34 mouse cellular contexts compared by ENCODE assay signal in genomic region chr10:12630933-12631332, GRCm38 (mm10).
"Had no signal": no experiment of that assay in that cellular context is flagged by ENCODE, and none has a peak within 500 bp of the region (broad histone marks: within the 10 kb centered on the region; RNA-seq: fewer than 3 reads in every experiment).

No protein-coding gene starts in this region.

- H3K27ac ChIP-seq: heart, embryonic 13.5 days; heart, embryonic 15.5 days; hindbrain, embryonic 10.5 days; hindbrain, embryonic 12.5 days; hindbrain, embryonic 13.5 days; hindbrain, embryonic 14.5 days; hindbrain, embryonic 15.5 days; hindbrain, postnatal 0 days; intestine, embryonic 15.5 days; kidney, embryonic 15.5 days; kidney, postnatal 0 days; layer of hippocampus, adult 2 months; left cerebral cortex, adult 2 months had no signal

- H3K9ac ChIP-seq: heart, embryonic 12.5 days; heart, embryonic 13.5 days; heart, embryonic 15.5 days; hindbrain, embryonic 12.5 days; hindbrain, embryonic 13.5 days; hindbrain, embryonic 14.5 days; hindbrain, embryonic 15.5 days; intestine, embryonic 15.5 days; kidney, embryonic 15.5 days had no signal

- H3K4me2 ChIP-seq: heart, embryonic 12.5 days; heart, embryonic 13.5 days; heart, embryonic 15.5 days; hindbrain, embryonic 12.5 days; hindbrain, embryonic 13.5 days; hindbrain, embryonic 14.5 days; hindbrain, embryonic 15.5 days; intestine, embryonic 15.5 days; kidney, embryonic 15.5 days had no signal

- H3K4me3 ChIP-seq: heart, embryonic 12.5 days; heart, embryonic 13.5 days; heart, embryonic 15.5 days; hindbrain, embryonic 10.5 days; hindbrain, embryonic 12.5 days; hindbrain, embryonic 13.5 days; hindbrain, embryonic 15.5 days; intestine, embryonic 15.5 days; kidney, embryonic 15.5 days; layer of hippocampus, adult 2 months; left cerebral cortex, adult 2 months had no signal

- DNase-seq: heart, postnatal 10 days; heart, postnatal 14 days; heart, postnatal 36 days; heart, postnatal 4 days; kidney, adult 11 months; kidney, adult 18-20 months; kidney, adult 2 months; kidney, adult 8-10 months; kidney, adult 9 months; kidney, postnatal 10 days; kidney, postnatal 14 days; kidney, postnatal 25 days; kidney, postnatal 36 days; kidney, postnatal 4 days; layer of hippocampus, adult 9-11 months; layer of hippocampus, postnatal 36 days had no signal

- H3K27me3 ChIP-seq: heart, embryonic 12.5 days; heart, embryonic 13.5 days; heart, embryonic 15.5 days; hindbrain, embryonic 12.5 days; hindbrain, embryonic 13.5 days; hindbrain, embryonic 15.5 days; intestine, embryonic 15.5 days; kidney, embryonic 15.5 days had no signal

- ATAC-seq: hindbrain, embryonic 16.5 days; hindbrain, postnatal 0 days; inflammation-experienced regulatory T-cells, adult 6 months; intestine, embryonic 15.5 days; intestine, embryonic 16.5 days; intestine, postnatal 0 days had no signal

- H3K36me3 ChIP-seq: hindbrain, embryonic 12.5 days; hindbrain, embryonic 13.5 days; hindbrain, embryonic 15.5 days; intestine, embryonic 15.5 days had no signal

- H3K4me1 ChIP-seq: heart, embryonic 12.5 days; heart, embryonic 13.5 days; heart, embryonic 15.5 days; hindbrain, embryonic 10.5 days; hindbrain, embryonic 12.5 days; hindbrain, embryonic 13.5 days; hindbrain, embryonic 15.5 days; intestine, embryonic 15.5 days; kidney, embryonic 15.5 days had no signal

- H3K9me3 ChIP-seq: heart, embryonic 12.5 days; heart, embryonic 13.5 days; heart, embryonic 15.5 days; hindbrain, embryonic 10.5 days; hindbrain, embryonic 12.5 days; hindbrain, embryonic 13.5 days; hindbrain, embryonic 15.5 days; intestine, embryonic 15.5 days; kidney, embryonic 15.5 days had no signal
